Mouse (Mus musculus) G1E (cell line): ENCODE measurements around the gene Skap1. TPM values are rescaled to one million over a fixed set of nuclear protein-coding genes. Genes with fewer than 3 reads are reported as not detected.

ENCODE experiments used
- ATAC-seq: 2 replicates; pipeline ENCODE4 v1.8.0; 2016; ENCODE audit warnings: mild to moderate bottlenecking; ENCODE audit not compliant: insufficient number of reproducible peaks, poor library complexity, low FRiP score, severe bottlenecking; ENCODE audit errors: extremely low read depth
- DNase-seq: peaks from one replicate; pipeline ENCODE4 v3.0.0; 2012; ENCODE audit warnings: low spot score
- H3K27me3 ChIP-seq: 2 replicates; pipeline ENCODE4 v1.6.1; 2012; ENCODE audit warnings: mild to moderate bottlenecking, low read length, inconsistent platforms; ENCODE audit not compliant: insufficient read depth
- H3K36me3 ChIP-seq: replicated peaks from 2 replicates; pipeline ENCODE3; 2012; ENCODE audit warnings: mild to moderate bottlenecking, inconsistent platforms
- H3K4me1 ChIP-seq: 2 replicates; pipeline ENCODE4 v1.6.1; 2012; ENCODE audit warnings: low read depth, low read length, inconsistent platforms, mixed read lengths; ENCODE audit not compliant: insufficient read depth
- H3K4me3 ChIP-seq: 2 replicates; pipeline ENCODE4 v1.5.1; 2012; ENCODE audit warnings: low read depth, mild to moderate bottlenecking, inconsistent platforms, low read length, moderate library complexity, mixed read lengths
- H3K9me3 ChIP-seq: replicated peaks from 2 replicates; pipeline ENCODE4 v1.6.1; 2012; ENCODE audit warnings: inconsistent platforms
- CTCF ChIP-seq: IDR thresholded peaks from 2 replicates; pipeline ENCODE4 v1.5.1; 2012; ENCODE audit warnings: low read depth, low read length, inconsistent platforms, mixed read lengths
- GATA1 ChIP-seq: IDR thresholded peaks from 2 replicates; pipeline ENCODE4 v1.6.1; 2012; ENCODE audit warnings: borderline replicate concordance, low read length, inconsistent platforms, mixed read lengths
- GATA2 ChIP-seq: IDR thresholded peaks from 2 replicates; pipeline ENCODE4 v1.6.1; 2012; ENCODE audit warnings: low read depth, low read length, inconsistent platforms, borderline replicate concordance
- POLR2AphosphoS5 ChIP-seq: IDR thresholded peaks from 2 replicates; pipeline ENCODE4 v1.6.1; 2012; ENCODE audit warnings: low read depth, low read length, inconsistent platforms; ENCODE audit not compliant: insufficient replicate concordance
- TAL1 ChIP-seq: conservative IDR thresholded peaks from 2 replicates; pipeline ENCODE4 v1.6.1; 2012; ENCODE audit warnings: low read depth, low read length, inconsistent platforms, mixed read lengths
- polyA plus RNA-seq: library from polyadenylated mRNA; stranded (reverse); fragments of >175 nt; gene quantifications from 2 replicates; pipeline ENCODE4 v1.2.3, GENCODE M21; 2012
- total RNA-seq, 2 experiments: library from RNA; stranded (forward) in 1 of 2; stranded (reverse) in 1 of 2; fragments of 200-1000 nt in 1 of 2; fragments of >200 nt in 1 of 2; fragmentation: Nextera tagmentation in 1 of 2; gene quantifications; 2 replicates each; pipeline ENCODE4 v1.2.3; 2014 to 2017

The Skap1 gene
- total and polyA plus RNA-seq, 3 experiments: 0.55 TPM; not detected in 2

GRCm38 (mm10) chr11:96765645-96766044 lies 301.3 kb downstream of the Skap1 start:
- Histone ChIP-seq H3K4me1 (peaks cover 6% of the 10 kb centered on the region; the same call in 1 of the 2 replicates), H3K36me3 (peaks cover 58% of the 10 kb centered on the region), H3K9me3 (no peaks in the 10 kb centered on the region), H3K27me3 (peaks cover 22% of the 10 kb centered on the region), H3K4me3 (no peak overlapping the region)
- DNase-seq (no peak), ATAC-seq (no peak)
- TF ChIP-seq GATA1: no peak
- TF ChIP-seq GATA2: no peak
- no peak for TF ChIP-seq POLR2AphosphoS5
- no peak for TF ChIP-seq CTCF
- TF ChIP-seq TAL1: no peak

GRCm38 (mm10) chr11:96766555-96766954 lies 302.2 kb downstream of the Skap1 start:
- Histone ChIP-seq H3K9me3 (no peaks in the 10 kb centered on the region), H3K4me3 (no peak overlapping the region), H3K27me3 (peaks cover 13% of the 10 kb centered on the region), H3K4me1 (peaks cover 6% of the 10 kb centered on the region; the same call in 1 of the 2 replicates), H3K36me3 (peaks cover 67% of the 10 kb centered on the region)
- ATAC-seq (no peak), DNase-seq (no peak)
- TF ChIP-seq TAL1: no peak
- TF ChIP-seq GATA2: no peak
- TF ChIP-seq POLR2AphosphoS5: no peak
- no peak for TF ChIP-seq CTCF
- no peak for TF ChIP-seq GATA1

- Histone ChIP-seq H3K36me3 (peaks cover 72% of the 10 kb centered on the region), H3K4me1 (peaks cover 6% of the 10 kb centered on the region; the same call in 1 of the 2 replicates)
- no peak for ATAC-seq
Measured at GRCm38 (mm10) chr11:96767096-96767495, 302.7 kb downstream of the Skap1 start.

GRCm38 (mm10) chr11:96768240-96768639 lies 303.8 kb downstream of the Skap1 start:
- TF ChIP-seq TAL1: no peak
- TF ChIP-seq GATA1: no peak
- no peak for TF ChIP-seq CTCF
- no peak for TF ChIP-seq POLR2AphosphoS5
- TF ChIP-seq GATA2: no peak
- Histone ChIP-seq H3K9me3 (no peaks in the 10 kb centered on the region), H3K4me1 (peaks cover 6% of the 10 kb centered on the region; the same call in 1 of the 2 replicates), H3K36me3 (peaks cover 84% of the 10 kb centered on the region), H3K4me3 (no peak overlapping the region), H3K27me3 (peaks cover under 1% of the 10 kb centered on the region; the same call in 1 of the 2 replicates)
- DNase-seq (no peak), ATAC-seq (no peak)

More at GRCm38 (mm10) chr11:96767096-96767495, 302.7 kb downstream of the Skap1 start:
- TF ChIP-seq GATA1 (no peak), POLR2AphosphoS5 (no peak), GATA2 (no peak), TAL1 (no peak), CTCF (no peak)
- no peaks in the 10 kb centered on the region for H3K9me3 ChIP-seq
- no peak overlapping the region for H3K4me3 ChIP-seq
- H3K27me3 ChIP-seq: peaks cover 9% of the 10 kb centered on the region
- no peak for DNase-seq

- no peak for TF ChIP-seq CTCF
- no peak for TF ChIP-seq TAL1
- TF ChIP-seq POLR2AphosphoS5: no peak
- H3K27me3 ChIP-seq: no peaks in the 10 kb centered on the region
- H3K9me3 ChIP-seq: no peaks in the 10 kb centered on the region
- no peak for ATAC-seq
- H3K4me1 ChIP-seq: peaks cover 8% of the 10 kb centered on the region
- H3K4me3 ChIP-seq: no peak overlapping the region
- DNase-seq: no peak
- peaks cover 91% of the 10 kb centered on the region for H3K36me3 ChIP-seq
Measured at GRCm38 (mm10) chr11:96771274-96771975, 307.0 kb downstream of the Skap1 start.

- ATAC-seq: no peak
- Histone ChIP-seq H3K4me1 (peaks cover 15% of the 10 kb centered on the region), H3K9me3 (no peaks in the 10 kb centered on the region), H3K27me3 (no peaks in the 10 kb centered on the region), H3K4me3 (no peak overlapping the region), H3K36me3 (peaks cover 82% of the 10 kb centered on the region)
- no peak for TF ChIP-seq GATA2
- no peak for TF ChIP-seq POLR2AphosphoS5
- TF ChIP-seq GATA1: no peak
- no peak for TF ChIP-seq CTCF
- no peak for TF ChIP-seq TAL1
- DNase-seq: no peak
Measured at GRCm38 (mm10) chr11:96772413-96772812, 308.0 kb downstream of the Skap1 start.

- no peak for DNase-seq
- Histone ChIP-seq H3K4me1 (peaks cover 17% of the 10 kb centered on the region), H3K9me3 (no peaks in the 10 kb centered on the region), H3K4me3 (no peak overlapping the region), H3K27me3 (no peaks in the 10 kb centered on the region), H3K36me3 (peaks cover 61% of the 10 kb centered on the region)
- TF ChIP-seq CTCF (no peak), GATA1 (no peak), GATA2 (no peak), TAL1 (no peak), POLR2AphosphoS5 (no peak)
- ATAC-seq: no peak
Measured at GRCm38 (mm10) chr11:96774536-96774935, 310.1 kb downstream of the Skap1 start.
